Mouse (Mus musculus) kidney, adult 2 months (tissue): Measurements from ENCODE around the gene Ybey.

Source experiments
- CTCF ChIP-seq: fragments of 200-500 bp; conservative IDR thresholded peaks from 2 replicates; pipeline ENCODE4 v1.5.1; 2011; ENCODE audit warnings: low read depth, mild to moderate bottlenecking, control low read depth, low read length, moderate library complexity, mixed read lengths; ENCODE audit not compliant: insufficient read depth, insufficient read length
- POLR2A ChIP-seq: fragments of 200-500 bp; IDR thresholded peaks from one replicate; pipeline ENCODE4 v1.6.1; 2011; ENCODE audit warnings: low read depth, low read length, control low read depth

DNA sequence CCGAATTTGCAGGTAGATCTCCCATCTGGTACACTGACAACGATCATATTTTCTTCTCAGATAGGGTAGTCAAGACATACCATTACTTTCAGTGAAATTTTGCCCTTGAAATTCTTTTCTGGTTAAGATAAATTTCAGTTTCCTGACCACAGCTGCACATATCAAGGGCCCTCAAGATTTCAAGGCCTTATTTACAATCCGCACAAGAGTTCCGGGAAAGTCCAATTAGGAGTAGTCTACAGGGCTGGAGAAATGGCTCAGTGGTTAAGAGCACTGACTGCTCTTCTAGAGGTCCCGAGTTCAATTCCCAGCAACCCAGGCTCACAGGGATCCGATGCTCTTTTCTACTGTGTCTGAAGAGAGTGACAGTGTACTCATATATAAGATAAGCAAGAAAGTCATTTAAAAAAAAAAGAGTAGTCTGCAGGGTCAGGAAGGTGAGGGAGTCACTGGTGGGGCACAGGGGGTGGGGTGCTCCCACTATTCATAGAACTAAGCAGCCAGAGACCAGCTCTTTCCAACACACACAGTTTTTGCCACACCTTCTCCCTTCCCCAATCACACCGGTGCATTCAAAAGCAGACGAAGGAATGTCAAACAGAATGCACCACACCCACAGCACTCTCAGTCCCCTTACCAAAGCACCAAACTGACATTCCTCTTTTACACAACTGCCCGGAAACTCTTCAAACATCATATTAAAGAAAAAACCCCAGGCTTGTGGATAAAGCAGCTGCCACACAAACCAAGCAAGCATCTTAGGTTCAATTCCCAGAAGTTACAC, 29.6 kb downstream of the Ybey start:
- TF ChIP-seq CTCF (no peak), POLR2A (no peak)
